Mouse (Mus musculus): Measurements from ENCODE around the gene Glo1. TPM values are rescaled to one million over a fixed set of nuclear protein-coding genes. Genes with fewer than 3 reads are reported as not detected.

Glo1 gene
- polyA plus RNA-seq, 1 experiment from 2014 or later = 233 TPM

- Histone ChIP-seq H3K27me3 (no peaks in the 10 kb centered on the region), H3K36me3 (peaks cover 39% of the 10 kb centered on the region), H3K4me1 (replicated peaks) (peaks cover 35% of the 10 kb centered on the region), H3K27ac (no peak overlapping the region), H3K4me2 (no peak overlapping the region), H3K9ac (replicated peaks) (no peak overlapping the region), H3K9me3 (no peaks in the 10 kb centered on the region), H3K4me3 (replicated peaks) (no peak overlapping the region)
- ATAC-seq (ENCODE audit: insufficient number of reproducible peaks, insufficient read depth, low FRiP score, low TSS enrichment, low read depth) = no peak
- 88% methylated on average over 6 of the region's 6 CpGs for WGBS
Observed at GRCm38 (mm10) chr17:30604296-30604695, 22.4 kb downstream of the Glo1 start.

GRCm38 (mm10) chr17:30602175-30602574 is 24.5 kb downstream of the Glo1 start:
- Histone ChIP-seq H3K4me3 (replicated peaks) (no peak overlapping the region), H3K4me1 (replicated peaks) (peaks cover 19% of the 10 kb centered on the region), H3K9me3 (no peaks in the 10 kb centered on the region), H3K27me3 (no peaks in the 10 kb centered on the region), H3K27ac (no peak overlapping the region), H3K36me3 (peaks cover 57% of the 10 kb centered on the region), H3K9ac (replicated peaks) (no peak overlapping the region), H3K4me2 (no peak overlapping the region)
- WGBS = 81% methylated on average over 14 of the region's 14 CpGs
- ATAC-seq (ENCODE audit: insufficient number of reproducible peaks, insufficient read depth, low FRiP score, low TSS enrichment, low read depth) = no peak

GRCm38 (mm10) chr17:30598300-30598699 is 28.4 kb downstream of the Glo1 start:
- Histone ChIP-seq H3K36me3 (peaks cover 86% of the 10 kb centered on the region), H3K27me3 (no peaks in the 10 kb centered on the region), H3K27ac (no peak overlapping the region), H3K9ac (replicated peaks) (no peak overlapping the region), H3K4me3 (replicated peaks) (no peak overlapping the region), H3K9me3 (0 out of 2 replicates have a peak, but pooled peaks cover 2% of the 10 kb centered on the region), H3K4me1 (replicated peaks) (peaks cover 5% of the 10 kb centered on the region; the same call in 1 of the 2 replicates), H3K4me2 (no peak overlapping the region)
- ATAC-seq (ENCODE audit: insufficient number of reproducible peaks, insufficient read depth, low FRiP score, low TSS enrichment, low read depth) = no peak
- WGBS = 91% methylated on average over 5 of the region's 5 CpGs

DNA sequence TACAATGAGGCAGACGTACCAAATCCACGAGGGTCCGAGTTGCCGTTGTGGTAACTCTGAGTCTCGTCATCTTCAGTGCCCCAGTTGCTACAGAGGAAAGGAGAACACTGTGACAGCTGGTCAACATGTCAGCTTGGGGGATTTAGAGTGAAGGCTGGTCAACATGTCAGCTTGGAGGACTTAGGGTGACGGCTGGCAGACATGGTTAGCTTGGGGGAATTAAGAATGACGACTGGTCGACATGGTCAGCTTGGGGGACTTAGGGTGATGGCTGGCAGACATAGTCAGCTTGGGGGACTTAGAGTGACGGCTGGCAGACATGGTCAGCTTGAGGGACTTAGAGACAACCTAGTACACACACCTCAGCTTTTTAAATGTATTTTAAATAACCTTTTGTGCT is 28.9 kb downstream of the Glo1 start:
- Histone ChIP-seq H3K4me3 (replicated peaks) (no peak overlapping the region), H3K4me1 (replicated peaks) (peaks cover 5% of the 10 kb centered on the region; the same call in 1 of the 2 replicates), H3K9ac (replicated peaks) (no peak overlapping the region), H3K36me3 (peaks cover 85% of the 10 kb centered on the region), H3K9me3 (0 out of 2 replicates have a peak, but pooled peaks cover 2% of the 10 kb centered on the region), H3K27me3 (no peaks in the 10 kb centered on the region), H3K27ac (no peak overlapping the region), H3K4me2 (no peak overlapping the region)
- ATAC-seq (ENCODE audit: insufficient number of reproducible peaks, insufficient read depth, low FRiP score, low TSS enrichment, low read depth) = no peak
- 94% methylated on average over 9 of the region's 9 CpGs for WGBS

- H3K4me3 ChIP-seq (replicated peaks) = no peak overlapping the region
- ATAC-seq (ENCODE audit: insufficient number of reproducible peaks, insufficient read depth, low FRiP score, low TSS enrichment, low read depth) = no peak
- H3K9ac ChIP-seq (replicated peaks) = no peak overlapping the region
- H3K4me1 ChIP-seq (replicated peaks) = peaks cover 5% of the 10 kb centered on the region; the same call in 1 of the 2 replicates
- H3K4me2 ChIP-seq = no peak overlapping the region
- 15% methylated on average over 6 of the region's 6 CpGs for WGBS
- H3K27ac ChIP-seq = no peak overlapping the region
- peaks cover 68% of the 10 kb centered on the region for H3K36me3 ChIP-seq
- 0 out of 2 replicates have a peak, but pooled peaks cover 2% of the 10 kb centered on the region for H3K9me3 ChIP-seq
- H3K27me3 ChIP-seq = no peaks in the 10 kb centered on the region
Observed at GRCm38 (mm10) chr17:30594846-30595245, 31.8 kb downstream of the Glo1 start.

DNA sequence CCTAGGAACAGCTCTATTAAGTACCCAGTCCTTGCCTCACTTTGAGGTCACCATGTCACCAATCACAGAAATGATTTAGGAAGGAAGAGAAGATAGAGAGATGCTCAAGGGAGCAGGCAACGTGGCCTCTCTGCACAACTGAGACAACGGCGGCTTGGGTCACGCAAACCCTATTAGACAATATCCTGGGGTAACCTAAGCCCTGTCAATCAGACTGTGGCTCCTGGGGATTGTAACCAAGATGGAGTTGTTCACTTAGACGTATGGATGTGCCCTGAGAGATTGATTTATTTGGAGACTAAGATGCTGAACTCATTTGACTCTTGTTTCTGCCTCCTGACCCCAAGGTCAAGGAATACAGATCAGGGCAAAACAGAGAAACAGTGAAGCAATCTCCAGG is 32.3 kb downstream of the Glo1 start:
- WGBS = 53% methylated on average over 5 of the region's 5 CpGs
- ATAC-seq (ENCODE audit: insufficient number of reproducible peaks, insufficient read depth, low FRiP score, low TSS enrichment, low read depth) = no peak
- peaks cover 5% of the 10 kb centered on the region; the same call in 1 of the 2 replicates for H3K4me1 ChIP-seq (replicated peaks)
- 0 out of 2 replicates have a peak, but pooled peaks cover 2% of the 10 kb centered on the region for H3K9me3 ChIP-seq
- no peak overlapping the region for H3K4me3 ChIP-seq (replicated peaks)
- no peak overlapping the region for H3K4me2 ChIP-seq
- no peak overlapping the region for H3K9ac ChIP-seq (replicated peaks)
- H3K27me3 ChIP-seq = no peaks in the 10 kb centered on the region
- H3K36me3 ChIP-seq = peaks cover 65% of the 10 kb centered on the region
- no peak overlapping the region for H3K27ac ChIP-seq

GRCm38 (mm10) chr17:30590417-30591198 is 36.1 kb downstream of the Glo1 start:
- 63% methylated on average over 17 of the region's 17 CpGs for WGBS

DNA sequence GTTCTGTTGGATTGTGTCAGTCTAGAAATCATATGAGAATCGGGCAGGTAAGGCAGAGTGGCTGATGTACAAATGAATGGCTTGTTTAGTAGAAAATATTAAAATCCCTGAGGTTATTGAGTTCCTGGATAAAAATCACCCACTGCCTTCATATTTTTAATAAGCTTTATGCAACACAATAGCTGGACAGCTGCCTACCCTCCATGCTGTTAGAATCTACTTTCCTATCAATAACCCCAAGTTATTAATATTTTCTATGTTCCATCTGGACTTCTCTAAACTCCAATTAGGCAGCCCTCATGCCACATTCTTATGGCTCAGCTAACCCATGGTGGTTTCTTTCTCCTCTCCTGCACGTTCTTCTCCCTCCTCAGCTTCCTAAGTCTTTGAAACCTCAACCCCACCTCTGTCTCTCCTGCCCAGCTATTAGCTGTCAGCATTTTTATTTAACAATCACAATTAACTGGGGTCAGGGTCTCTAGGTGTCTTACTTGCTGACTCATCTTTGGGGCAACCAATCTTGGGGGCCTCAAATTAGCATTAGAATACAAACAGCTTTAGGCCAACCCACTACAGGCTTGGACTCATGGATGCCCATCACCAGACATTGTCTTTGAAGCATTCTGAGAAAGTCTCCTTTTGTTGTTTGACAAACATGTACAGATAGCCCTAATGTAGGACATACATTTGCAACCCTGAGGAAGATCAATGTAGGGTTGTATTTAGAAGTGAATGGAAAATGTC is 43.2 kb downstream of the Glo1 start:
- Histone ChIP-seq H3K4me3 (replicated peaks) (no peak overlapping the region), H3K9ac (replicated peaks) (no peak overlapping the region), H3K27me3 (no peaks in the 10 kb centered on the region), H3K4me2 (no peak overlapping the region), H3K36me3 (no peaks in the 10 kb centered on the region), H3K4me1 (replicated peaks) (no peaks in the 10 kb centered on the region), H3K9me3 (no peaks in the 10 kb centered on the region), H3K27ac (no peak overlapping the region)
- WGBS = 75% methylated on average over 2 of the region's 2 CpGs
- ATAC-seq (ENCODE audit: insufficient number of reproducible peaks, insufficient read depth, low FRiP score, low TSS enrichment, low read depth) = no peak

More at GRCm38 (mm10) chr17:30590417-30591198, 36.1 kb downstream of the Glo1 start:
- Histone ChIP-seq H3K9ac (replicated peaks) (no peak overlapping the region), H3K27ac (no peak overlapping the region), H3K27me3 (no peaks in the 10 kb centered on the region), H3K4me2 (no peak overlapping the region), H3K4me3 (replicated peaks) (no peak overlapping the region), H3K36me3 (peaks cover 31% of the 10 kb centered on the region), H3K9me3 (no peaks in the 10 kb centered on the region), H3K4me1 (replicated peaks) (peaks cover 5% of the 10 kb centered on the region; the same call in 1 of the 2 replicates)
- no peak for ATAC-seq (ENCODE audit: insufficient number of reproducible peaks, insufficient read depth, low FRiP score, low TSS enrichment, low read depth)

- no peaks in the 10 kb centered on the region for H3K36me3 ChIP-seq
- no peak overlapping the region for H3K4me3 ChIP-seq (replicated peaks)
- H3K9ac ChIP-seq (replicated peaks) = no peak overlapping the region
- no peaks in the 10 kb centered on the region for H3K4me1 ChIP-seq (replicated peaks)
- ATAC-seq (ENCODE audit: insufficient number of reproducible peaks, insufficient read depth, low FRiP score, low TSS enrichment, low read depth) = no peak
- no peaks in the 10 kb centered on the region for H3K27me3 ChIP-seq
- WGBS = 91% methylated on average over 3 of the region's 3 CpGs
- no peak overlapping the region for H3K4me2 ChIP-seq
- no peaks in the 10 kb centered on the region for H3K9me3 ChIP-seq
- no peak overlapping the region for H3K27ac ChIP-seq
Observed at GRCm38 (mm10) chr17:30582313-30582712, 44.4 kb downstream of the Glo1 start.

- Histone ChIP-seq H3K36me3 (no peaks in the 10 kb centered on the region), H3K9ac (replicated peaks) (no peak overlapping the region), H3K4me3 (replicated peaks) (no peak overlapping the region), H3K4me2 (no peak overlapping the region), H3K4me1 (replicated peaks) (peaks cover 5% of the 10 kb centered on the region), H3K27ac (no peak overlapping the region), H3K9me3 (no peaks in the 10 kb centered on the region), H3K27me3 (no peaks in the 10 kb centered on the region)
- ATAC-seq (ENCODE audit: insufficient number of reproducible peaks, insufficient read depth, low FRiP score, low TSS enrichment, low read depth) = no peak
- 81% methylated on average over 6 of the region's 6 CpGs for WGBS
Observed at GRCm38 (mm10) chr17:30581201-30581600, 45.5 kb downstream of the Glo1 start.

- H3K27me3 ChIP-seq = no peaks in the 10 kb centered on the region
- no peak overlapping the region for H3K4me3 ChIP-seq (replicated peaks)
- H3K36me3 ChIP-seq = no peaks in the 10 kb centered on the region
- H3K27ac ChIP-seq = no peak overlapping the region
- no peaks in the 10 kb centered on the region for H3K9me3 ChIP-seq
- WGBS = 59% methylated on average over 1 of the region's 1 CpGs
- H3K4me2 ChIP-seq = no peak overlapping the region
- peaks cover 5% of the 10 kb centered on the region for H3K4me1 ChIP-seq (replicated peaks)
- H3K9ac ChIP-seq (replicated peaks) = no peak overlapping the region
- no peak for ATAC-seq (ENCODE audit: insufficient number of reproducible peaks, insufficient read depth, low FRiP score, low TSS enrichment, low read depth)
Observed at GRCm38 (mm10) chr17:30580781-30581180, 45.9 kb downstream of the Glo1 start.

Measured in limb, embryonic 12.5 days (tissue).